Mouse (Mus musculus): ENCODE data around the gene Rufy3. TPM values are rescaled to one million over a fixed set of nuclear protein-coding genes. Genes with fewer than 3 reads are reported as not detected.

Gene Rufy3
- total and polyA plus RNA-seq, 3 experiments, result 13.6 to 22.3 (median 17.4) TPM

- no peak for DNase-seq (ENCODE audit: extremely low read depth)
- dilution Hi-C loops (cut with MboI; ENCODE audit: extremely low pct_ligation_motif_present, extremely low pct_unique_long_range_greater_than_20kb, low sequenced_read_pairs), result no loop called here
- H3K9ac ChIP-seq (ENCODE audit: insufficient read depth, low read depth), result no peak overlapping the region
- H3K79me2 ChIP-seq (replicated peaks; ENCODE audit: control insufficient read depth, extremely low read depth, insufficient read depth, poor library complexity, severe bottlenecking), result peaks cover 8% of the 10 kb centered on the region
- H3K4me2 ChIP-seq (ENCODE audit: insufficient read depth, low read depth, poor library complexity, severe bottlenecking), result no peak overlapping the region
- peaks cover under 1 to 14% of the 10 kb centered on the region in 2 experiments for H3K36me3 ChIP-seq (replicated peaks in 1 of 2; ENCODE audit: control insufficient read depth in 1 of 2, insufficient read depth in 1 of 2, low read length in 1 of 2)
- no peak overlapping the region for H3K4me3 ChIP-seq (replicated peaks in 1 of 3; ENCODE audit: low read depth in 2 of 3, low read length in 2 of 3, poor library complexity in 1 of 3)
- H3K27ac ChIP-seq (ENCODE audit: insufficient read depth, low read depth), result no peak overlapping the region
- no peaks in the 10 kb centered on the region for H3K27me3 ChIP-seq (replicated peaks)
- peaks cover 5 to 23% of the 10 kb centered on the region in 2 experiments for H3K4me1 ChIP-seq (ENCODE audit: control insufficient read depth in 1 of 2, insufficient read depth in 2 of 2)
- H3K9me3 ChIP-seq (replicated peaks; ENCODE audit: low read length), result no peaks in the 10 kb centered on the region
- in situ Hi-C loops (cut with MboI; ENCODE audit: low pct_ligation_motif_present, low pct_unique_long_range_greater_than_20kb, low sequenced_read_pairs), result no loop called here
- TF ChIP-seq EP300 (IDR thresholded peaks at IDR 0.05; ENCODE audit: low read length), result no peak
- TF ChIP-seq ZMIZ1 (IDR thresholded peaks at IDR 0.05; ENCODE audit: low read depth, low read length), result no peak
- TF ChIP-seq NELFE (IDR thresholded peaks at IDR 0.05; ENCODE audit: low read depth, low read length), result no peak
These were observed 39.2 kb downstream of the Rufy3 start for GRCm38 (mm10) chr5:88604046-88604445.

- H3K4me2 ChIP-seq (ENCODE audit: insufficient read depth, low read depth, poor library complexity, severe bottlenecking), result no peak overlapping the region
- in situ Hi-C loops (cut with MboI; ENCODE audit: low pct_ligation_motif_present, low pct_unique_long_range_greater_than_20kb, low sequenced_read_pairs) (no loop called here), dilution Hi-C loops (cut with MboI; ENCODE audit: extremely low pct_ligation_motif_present, extremely low pct_unique_long_range_greater_than_20kb, low sequenced_read_pairs) (no loop called here)
- no peaks in the 10 kb centered on the region for H3K27me3 ChIP-seq (replicated peaks)
- DNase-seq (ENCODE audit: extremely low read depth), result no peak
- H3K4me3 ChIP-seq (replicated peaks in 1 of 3; ENCODE audit: low read depth in 2 of 3, low read length in 2 of 3, poor library complexity in 1 of 3), result no peak overlapping the region
- no peak overlapping the region for H3K27ac ChIP-seq (ENCODE audit: insufficient read depth, low read depth)
- peaks cover 0 to 13% of the 10 kb centered on the region in 2 experiments for H3K36me3 ChIP-seq (replicated peaks in 1 of 2; ENCODE audit: control insufficient read depth in 1 of 2, insufficient read depth in 1 of 2, low read length in 1 of 2)
- no peak overlapping the region for H3K9ac ChIP-seq (ENCODE audit: insufficient read depth, low read depth)
- H3K9me3 ChIP-seq (replicated peaks; ENCODE audit: low read length), result no peaks in the 10 kb centered on the region
- H3K79me2 ChIP-seq (replicated peaks; ENCODE audit: control insufficient read depth, extremely low read depth, insufficient read depth, poor library complexity, severe bottlenecking), result peaks cover 8% of the 10 kb centered on the region
- TF ChIP-seq ZMIZ1 (IDR thresholded peaks at IDR 0.05; ENCODE audit: low read depth, low read length) (no peak), NRF1 (IDR thresholded peaks at IDR 0.05; ENCODE audit: low read depth, low read length) (no peak), EP300 (IDR thresholded peaks at IDR 0.05; ENCODE audit: low read length) (no peak), ZC3H11A (IDR thresholded peaks at IDR 0.05; ENCODE audit: low read depth, low read length) (no peak), UBTF (IDR thresholded peaks at IDR 0.05; ENCODE audit: low read depth, low read length) (no peak), MAZ (IDR thresholded peaks at IDR 0.05; ENCODE audit: low read depth, low read length) (no peak), CHD2 (IDR thresholded peaks at IDR 0.05; ENCODE audit: low read length) (no peak), IRF4 (IDR thresholded peaks at IDR 0.05; ENCODE audit: low read depth, low read length) (no peak), JUND (conservative IDR thresholded peaks at IDR 0.05; ENCODE audit: low read depth, low read length) (no peak), RAD21 (IDR thresholded peaks at IDR 0.05; ENCODE audit: low read depth, low read length) (no peak), PAX5 (IDR thresholded peaks at IDR 0.05; ENCODE audit: low read length) (no peak), POLR2AphosphoS2 (IDR thresholded peaks at IDR 0.05; ENCODE audit: low read depth, low read length) (no peak), BHLHE40 (IDR thresholded peaks at IDR 0.05; ENCODE audit: low read depth, low read length) (no peak), NELFE (IDR thresholded peaks at IDR 0.05; ENCODE audit: low read depth, low read length) (no peak)
- H3K4me1 ChIP-seq (ENCODE audit: control insufficient read depth in 1 of 2, insufficient read depth in 2 of 2), result peaks cover 5 to 23% of the 10 kb centered on the region in 2 experiments
These were observed 40.0 kb downstream of the Rufy3 start for GRCm38 (mm10) chr5:88604641-88605358.

All from CH12.LX (cell line).